Mouse (Mus musculus) heart, postnatal 0 days (tissue): ENCODE measurements around the gene Itpr2.

Experiments used
- CTCF ChIP-seq: IDR thresholded peaks from 2 replicates; pipeline ENCODE4 v1.5.1; 2016; ENCODE audit warnings: antibody characterized with exemption, control low read depth, low read depth
- EP300 ChIP-seq: IDR thresholded peaks from 2 replicates; pipeline ENCODE4 v1.6.1; 2016; ENCODE audit warnings: antibody characterized with exemption, low read depth

DNA sequence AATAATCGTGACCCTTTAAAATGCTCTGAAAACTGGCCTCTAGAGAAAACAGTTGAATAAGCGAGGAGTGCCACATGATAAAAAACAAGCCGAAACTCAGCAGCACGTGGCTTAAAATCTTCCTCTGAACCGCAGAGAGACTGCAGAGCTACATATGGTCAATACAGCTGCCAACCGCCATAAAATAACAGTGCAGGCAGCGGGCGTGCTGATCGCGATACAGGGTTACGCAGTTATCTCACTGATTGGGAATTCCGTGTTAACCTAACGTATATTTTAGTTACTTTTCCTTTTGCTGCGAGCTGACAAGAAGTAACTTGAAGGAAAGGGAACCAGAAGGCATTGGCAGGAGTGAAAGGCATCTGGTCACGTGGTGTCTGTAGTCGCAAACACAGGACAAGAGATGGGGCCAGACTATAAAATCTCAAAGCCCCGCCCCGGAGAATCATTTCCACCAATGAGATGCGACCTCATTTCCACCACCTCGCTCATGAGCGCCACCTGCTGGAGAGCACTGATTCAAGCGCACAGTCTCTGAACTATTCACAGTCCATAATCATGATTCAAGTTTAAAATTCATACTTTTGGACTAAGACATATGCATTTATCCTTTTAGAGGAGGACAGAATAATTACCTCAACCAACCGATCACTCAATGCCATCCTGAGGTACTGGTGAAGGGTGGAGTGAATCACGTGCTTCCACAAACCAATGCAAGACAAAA lies 220.7 kb downstream of the Itpr2 start:
- peak; percentile 34 for TF ChIP-seq CTCF
- no peak for TF ChIP-seq EP300
